Mouse (Mus musculus) adipocyte (in vitro differentiated cells): ENCODE measurements around the gene Col5a1.

ENCODE experiments used
- DNase-seq: peaks from one replicate; pipeline ENCODE4 v3.0.0-alpha.2; 2016; ENCODE audit warnings: low spot score

Gene Col5a1

GRCm38 (mm10) chr2:28037505-28038390, 151.5 kb downstream of the Col5a1 start:
- no peak for DNase-seq

GRCm38 (mm10) chr2:28038391-28039096, 152.3 kb downstream of the Col5a1 start:
- no peak for DNase-seq

GRCm38 (mm10) chr2:28039647-28040325, 153.6 kb downstream of the Col5a1 start:
- DNase-seq, result no peak

GRCm38 (mm10) chr2:28040466-28040865, 154.2 kb downstream of the Col5a1 start:
- no peak for DNase-seq

- no peak for DNase-seq
Observed at GRCm38 (mm10) chr2:28044920-28045598, 158.8 kb downstream of the Col5a1 start.

- no peak for DNase-seq
Observed at GRCm38 (mm10) chr2:28046311-28046710, 160.1 kb downstream of the Col5a1 start.

- DNase-seq, result no peak
Observed at GRCm38 (mm10) chr2:28047092-28047491, 160.9 kb downstream of the Col5a1 start.

GRCm38 (mm10) chr2:28059922-28060321, 173.7 kb downstream of the Col5a1 start:
- DNase-seq, result no peak

GRCm38 (mm10) chr2:28063711-28064338, 177.6 kb downstream of the Col5a1 start:
- DNase-seq, result no peak

- no peak for DNase-seq
Observed at GRCm38 (mm10) chr2:28064339-28065080, 178.3 kb downstream of the Col5a1 start.

- no peak for DNase-seq
Observed at GRCm38 (mm10) chr2:28065081-28065651, 178.9 kb downstream of the Col5a1 start.

- DNase-seq, result no peak
Observed at GRCm38 (mm10) chr2:28066686-28067085, 180.5 kb downstream of the Col5a1 start.

- no peak for DNase-seq
Observed at GRCm38 (mm10) chr2:28067175-28067574, 180.9 kb downstream of the Col5a1 start.

GRCm38 (mm10) chr2:28067821-28068536, 181.8 kb downstream of the Col5a1 start:
- no peak for DNase-seq

- DNase-seq, result no peak
Observed at GRCm38 (mm10) chr2:28068537-28068878, 182.3 kb downstream of the Col5a1 start.

- DNase-seq, result no peak
Observed at GRCm38 (mm10) chr2:28075616-28076187, 189.5 kb downstream of the Col5a1 start.

GRCm38 (mm10) chr2:28084768-28085167, 198.5 kb downstream of the Col5a1 start, which contains the start of gene Fcnb:
Gene Fcnb (minus strand): TSS chr2:28084885.
- no peak for DNase-seq

GRCm38 (mm10) chr2:28086112-28086511, 199.9 kb downstream of the Col5a1 start:
- no peak for DNase-seq

- no peak for DNase-seq
Observed at GRCm38 (mm10) chr2:28089095-28089494, 202.9 kb downstream of the Col5a1 start.
